Mouse (Mus musculus) liver, embryonic 14.5 days (tissue): ENCODE measurements at regions not wholly inside any gene's neighbourhood (a gene's known extent, or its start where the extent isn't known, plus 50 kb on each side); places are given as distances from the start of the nearest gene placed in this dataset.

Source experiments
- ATAC-seq: fragments of 200-750 bp; cut with Nextera tagmentation; 2 replicates; pipeline ENCODE4 v1.8.0; 2017; ENCODE audit warnings: moderate number of reproducible peaks, mild to moderate bottlenecking, moderate library complexity; ENCODE audit not compliant: insufficient read depth
- DNase-seq, 3 experiments: peaks; one replicate each; pipeline ENCODE4 v3.0.0-alpha.2; 2012 to 2013; ENCODE audit warnings: low read depth in 3 of 3, low spot score in 3 of 3
- H3K27ac ChIP-seq: fragments of 300-500 bp; sonication (generic); 2 replicates; pipeline ENCODE4 v1.5.1; 2014; ENCODE audit warnings: moderate library complexity, mild to moderate bottlenecking, control low read depth, inconsistent platforms
- H3K27me3 ChIP-seq: fragments of 300-500 bp; sonication (generic); 2 replicates; pipeline ENCODE4 v1.6.1; 2014; ENCODE audit warnings: mild to moderate bottlenecking, low read length, moderate library complexity; ENCODE audit not compliant: control insufficient read depth, insufficient read depth
- H3K36me3 ChIP-seq: fragments of 300-500 bp; sonication (generic); replicated peaks from 2 replicates; pipeline ENCODE4 v1.6.1; 2014; ENCODE audit warnings: low read depth; ENCODE audit not compliant: control insufficient read depth, insufficient read depth
- H3K4me1 ChIP-seq, 2 experiments: fragments of 200-500 bp in 1 of 2; fragments of 300-500 bp in 1 of 2; sonication (generic) in 1 of 2; replicated peaks; 2 replicates each; pipeline ENCODE4 v1.6.1; 2012 to 2014; ENCODE audit warnings: antibody characterized with exemption in 1 of 2, inconsistent platforms in 1 of 2, low read length in 1 of 2; ENCODE audit not compliant: control insufficient read depth in 2 of 2, insufficient read depth in 2 of 2
- H3K4me2 ChIP-seq: fragments of 300-500 bp; sonication (generic); 2 replicates; pipeline ENCODE4 v1.6.1; 2014; ENCODE audit warnings: low read depth, mild to moderate bottlenecking, control low read depth, moderate library complexity
- H3K4me3 ChIP-seq, 2 experiments: fragments of 200-500 bp in 1 of 2; fragments of 300-500 bp in 1 of 2; sonication (generic) in 1 of 2; 2 replicates each; pipeline ENCODE4 v1.5.1; 2012 to 2014; ENCODE audit warnings: low read depth in 2 of 2, low read length in 2 of 2, mild to moderate bottlenecking in 2 of 2, control low read depth in 1 of 2, inconsistent platforms in 1 of 2, moderate library complexity in 1 of 2; ENCODE audit not compliant: insufficient read depth in 1 of 2
- H3K9ac ChIP-seq: fragments of 300-500 bp; sonication (generic); replicated peaks from 2 replicates; pipeline ENCODE4 v1.6.1; 2014; ENCODE audit warnings: mild to moderate bottlenecking, control low read depth, moderate library complexity
- H3K9me3 ChIP-seq: fragments of 300-500 bp; sonication (generic); 2 replicates; pipeline ENCODE4 v1.6.1; 2016; ENCODE audit warnings: low read length, mixed read lengths; ENCODE audit not compliant: control insufficient read depth
- CTCF ChIP-seq: IDR thresholded peaks from 2 replicates; pipeline ENCODE4 v1.5.1; 2016; ENCODE audit warnings: antibody characterized with exemption, low read depth, control low read depth
- EP300 ChIP-seq: IDR thresholded peaks from 2 replicates; pipeline ENCODE4 v1.6.1; 2016; ENCODE audit warnings: antibody characterized with exemption, low read depth
- WGBS: fragments of 180-500 bp; shearing (Covaris S2); extraction: QIAGEN DNeasy Blood & Tissue Kit; methylation state at CpG from one replicate; pipeline ENCODE4 v1.1.7; 2014; ENCODE audit not compliant: insufficient replicate concordance; 5-methylcytosine and 5-hydroxymethylcytosine counted together

DNA sequence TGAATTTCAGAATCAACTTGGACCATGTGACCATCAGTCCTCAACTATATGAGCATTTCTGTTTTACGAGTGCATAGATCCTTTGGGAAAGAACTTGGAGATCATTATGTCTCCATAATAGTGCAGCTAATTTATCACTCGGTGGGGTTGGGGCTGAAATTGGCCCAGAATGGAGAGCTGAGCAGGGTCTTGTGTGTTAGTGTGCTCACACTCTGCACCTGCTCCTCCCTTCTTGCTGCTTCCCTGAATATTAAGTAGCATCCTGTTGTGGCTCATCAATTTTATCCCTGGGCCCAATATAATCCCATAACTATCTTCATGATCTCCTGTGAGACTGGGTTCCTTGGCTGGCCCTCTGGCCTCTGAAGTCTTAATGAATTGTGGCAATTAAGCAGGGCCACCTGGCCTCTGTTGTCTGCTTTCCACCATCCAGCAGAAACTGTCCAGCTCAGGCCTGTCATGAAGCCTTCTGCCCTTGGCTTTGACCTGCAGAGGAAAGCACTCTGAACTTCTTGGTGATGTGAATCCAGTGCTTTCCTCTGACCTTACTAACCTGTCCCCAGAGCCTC lies 66.7 kb upstream of the Opcml start:
- H3K27me3 ChIP-seq = no peaks in the 10 kb centered on the region
- no peak overlapping the region for H3K27ac ChIP-seq
- no peak for ATAC-seq
- DNase-seq = no peak
- no peak for TF ChIP-seq EP300
- no peak for TF ChIP-seq CTCF
- H3K4me2 ChIP-seq = no peak overlapping the region
- no peak overlapping the region for H3K4me3 ChIP-seq
- WGBS = 51% methylated on average over 2 of the region's 2 CpGs
- no peaks in the 10 kb centered on the region for H3K36me3 ChIP-seq
- no peaks in the 10 kb centered on the region for H3K4me1 ChIP-seq
- no peaks in the 10 kb centered on the region for H3K9me3 ChIP-seq
- no peak overlapping the region for H3K9ac ChIP-seq

DNA sequence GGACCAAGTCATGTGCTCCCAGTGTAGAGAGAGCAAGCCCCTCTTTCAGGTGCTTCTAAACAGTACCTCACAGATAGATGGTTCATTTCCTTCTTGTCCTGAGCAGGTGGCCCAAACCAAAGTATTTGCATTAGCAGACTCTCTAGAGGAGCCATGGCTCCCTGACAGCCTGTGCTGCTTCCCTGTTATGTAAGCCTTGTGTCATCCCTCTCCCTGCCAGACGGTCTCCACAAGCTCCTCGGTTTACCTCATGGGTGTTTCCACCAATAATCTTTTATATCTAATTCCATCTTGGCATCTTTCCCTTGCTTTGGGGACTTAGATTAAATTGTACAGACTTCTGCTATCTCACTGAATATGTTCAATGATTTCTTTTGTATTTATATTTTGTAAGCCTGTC lies 66.0 kb upstream of the Opcml start:
- 56% methylated on average over 2 of the region's 2 CpGs for WGBS
- no peaks in the 10 kb centered on the region for H3K4me1 ChIP-seq
- ATAC-seq = no peak
- no peak overlapping the region for H3K4me3 ChIP-seq
- DNase-seq = no peak
- TF ChIP-seq CTCF (no peak), EP300 (no peak)
- no peak overlapping the region for H3K27ac ChIP-seq
- H3K27me3 ChIP-seq = no peaks in the 10 kb centered on the region
- H3K36me3 ChIP-seq = no peaks in the 10 kb centered on the region
- H3K9ac ChIP-seq = no peak overlapping the region
- H3K4me2 ChIP-seq = no peak overlapping the region
- no peaks in the 10 kb centered on the region for H3K9me3 ChIP-seq

DNA sequence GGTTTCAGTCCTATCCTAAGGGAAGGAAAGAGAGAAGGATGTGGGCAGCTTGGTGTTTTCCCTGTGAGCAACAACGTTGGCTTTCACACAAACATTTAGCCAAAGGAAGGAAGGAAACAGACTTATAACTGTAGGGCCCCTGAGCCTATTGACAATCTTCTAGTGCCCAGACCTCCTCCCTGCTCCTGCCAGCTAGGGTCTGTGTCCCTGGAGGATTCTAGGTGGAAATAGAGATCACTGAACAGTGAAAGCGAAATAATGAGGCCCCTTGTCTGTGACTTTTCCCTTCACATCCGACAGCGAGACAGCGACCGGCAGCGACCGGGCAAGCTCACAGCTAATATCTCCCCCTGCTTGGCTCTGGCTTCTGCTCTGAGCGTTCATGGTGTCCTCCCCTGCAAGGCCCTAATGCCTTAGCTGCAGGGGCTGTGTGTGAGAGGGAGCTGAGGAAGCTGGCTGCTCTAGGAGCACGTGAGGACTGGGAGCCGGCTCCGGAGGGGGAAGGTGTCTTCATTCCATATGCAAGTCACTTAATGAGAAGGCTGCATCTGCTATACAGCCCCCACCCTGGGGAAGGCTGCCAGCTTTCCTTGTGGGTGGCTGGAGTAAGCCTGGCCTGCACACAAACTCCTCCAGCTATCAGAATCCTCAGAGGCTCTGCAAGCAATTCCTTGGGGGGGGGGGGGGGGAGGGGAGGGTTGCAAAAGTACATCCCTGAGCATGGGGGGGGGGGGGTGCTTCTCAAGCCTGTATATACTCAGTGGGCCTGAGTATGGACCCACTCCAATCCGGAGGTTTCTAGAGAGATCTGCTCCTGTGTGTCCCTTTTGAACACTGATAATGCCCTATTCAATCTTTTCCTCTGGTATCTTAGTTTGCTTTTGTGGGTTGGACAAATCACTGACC lies 61.7 kb upstream of the Opcml start:
- Histone ChIP-seq H3K27me3 (no peaks in the 10 kb centered on the region), H3K4me1 (no peaks in the 10 kb centered on the region), H3K36me3 (no peaks in the 10 kb centered on the region), H3K27ac (no peak overlapping the region), H3K4me3 (no peak overlapping the region), H3K9me3 (no peaks in the 10 kb centered on the region), H3K9ac (no peak overlapping the region), H3K4me2 (no peak overlapping the region)
- 8% methylated on average over 13 of the region's 13 CpGs for WGBS
- ATAC-seq (no peak), DNase-seq (no peak)
- TF ChIP-seq CTCF (no peak), EP300 (no peak)

DNA sequence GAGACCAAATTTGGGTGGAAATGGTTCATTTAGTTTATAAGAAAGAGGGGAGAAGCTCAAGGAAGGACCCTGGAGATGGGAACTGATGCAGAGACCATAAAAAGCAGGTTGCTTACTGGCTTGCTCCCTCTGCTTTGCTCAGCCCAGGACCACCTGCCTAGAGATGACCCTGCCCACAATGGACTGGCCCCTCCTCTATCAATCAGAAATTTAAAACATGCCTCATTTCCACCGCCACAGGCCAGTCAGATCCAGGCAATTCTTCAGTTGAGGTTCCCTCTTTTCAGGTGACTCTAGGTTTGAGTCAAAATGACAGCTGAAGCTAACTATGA lies 61.1 kb upstream of the Opcml start:
- H3K4me3 ChIP-seq = no peak overlapping the region
- no peak overlapping the region for H3K4me2 ChIP-seq
- WGBS = 42% methylated on average over 1 of the region's 1 CpGs
- DNase-seq = no peak
- no peaks in the 10 kb centered on the region for H3K9me3 ChIP-seq
- no peak overlapping the region for H3K27ac ChIP-seq
- no peaks in the 10 kb centered on the region for H3K36me3 ChIP-seq
- TF ChIP-seq EP300 (no peak), CTCF (no peak)
- H3K4me1 ChIP-seq = no peaks in the 10 kb centered on the region
- H3K9ac ChIP-seq = no peak overlapping the region
- H3K27me3 ChIP-seq = no peaks in the 10 kb centered on the region
- no peak for ATAC-seq

DNA sequence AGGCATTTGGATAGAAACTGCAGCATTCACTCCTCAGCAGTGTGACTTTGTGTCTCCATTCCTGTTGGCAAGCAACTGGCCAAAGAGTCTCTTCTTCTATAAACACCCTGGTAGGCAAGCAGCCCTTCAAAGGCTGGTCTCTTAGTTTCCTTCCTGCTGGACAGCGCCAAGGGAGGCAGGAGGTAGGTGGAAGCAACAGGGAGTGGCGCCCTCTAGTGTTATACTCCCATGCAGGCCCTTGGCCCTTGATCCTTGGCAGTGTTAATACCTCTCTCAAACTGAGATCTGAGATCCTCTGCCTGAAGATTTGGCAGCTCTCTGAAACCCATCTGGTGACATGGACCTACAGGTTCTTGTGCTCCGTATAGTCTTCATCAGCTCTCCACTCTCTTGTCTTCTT lies 51.3 kb upstream of the Opcml start:
- H3K27me3 ChIP-seq = no peaks in the 10 kb centered on the region
- H3K27ac ChIP-seq = no peak overlapping the region
- ATAC-seq (no peak), DNase-seq (no peak)
- TF ChIP-seq CTCF (peak; percentile 66), EP300 (no peak)
- WGBS = 10% methylated on average over 3 of the region's 3 CpGs
- no peaks in the 10 kb centered on the region for H3K4me1 ChIP-seq
- H3K4me3 ChIP-seq = no peak overlapping the region
- no peak overlapping the region for H3K9ac ChIP-seq
- H3K9me3 ChIP-seq = no peaks in the 10 kb centered on the region
- H3K4me2 ChIP-seq = no peak overlapping the region
- H3K36me3 ChIP-seq = no peaks in the 10 kb centered on the region
